Mouse (Mus musculus) forebrain, embryonic 15.5 days (tissue): ENCODE results near the gene Vmn1r157. TPM values are rescaled to one million over a fixed set of nuclear protein-coding genes. Genes with fewer than 3 reads are reported as not detected.
"Not testable (repeated sequence)": the region's sequence is repeated elsewhere in the genome, so short reads cannot be mapped to it uniquely, and the experiment has no call there.

Experiments
- ATAC-seq: fragments of 200-750 bp; cut with Nextera tagmentation; replicated peaks from 2 replicates; pipeline ENCODE4 v1.8.0; 2017; ENCODE audit warnings: mild to moderate bottlenecking, moderate TSS enrichment, moderate library complexity
- H3K27ac ChIP-seq: fragments of 300-500 bp; sonication (generic); replicated peaks from 2 replicates; pipeline ENCODE4 v1.5.1; 2015; ENCODE audit warnings: mild to moderate bottlenecking, inconsistent platforms
- H3K27me3 ChIP-seq: fragments of 300-500 bp; sonication (generic); 2 replicates; pipeline ENCODE4 v1.6.1; 2015; ENCODE audit warnings: inconsistent platforms
- H3K36me3 ChIP-seq: fragments of 300-500 bp; sonication (generic); 2 replicates; pipeline ENCODE4 v1.6.1; 2015; ENCODE audit warnings: mild to moderate bottlenecking, inconsistent platforms
- H3K4me1 ChIP-seq: fragments of 300-500 bp; sonication (generic); 2 replicates; pipeline ENCODE4 v1.6.1; 2015; ENCODE audit warnings: inconsistent platforms
- H3K4me2 ChIP-seq: fragments of 300-500 bp; sonication (generic); replicated peaks from 2 replicates; pipeline ENCODE4 v1.6.1; 2015; ENCODE audit warnings: mild to moderate bottlenecking, inconsistent platforms
- H3K4me3 ChIP-seq: fragments of 300-500 bp; sonication (generic); 2 replicates; pipeline ENCODE4 v1.5.1; 2015; ENCODE audit warnings: mild to moderate bottlenecking, inconsistent platforms
- H3K9ac ChIP-seq: fragments of 300-500 bp; sonication (generic); replicated peaks from 2 replicates; pipeline ENCODE4 v1.6.1; 2015; ENCODE audit warnings: mild to moderate bottlenecking, inconsistent platforms
- H3K9me3 ChIP-seq: fragments of 300-500 bp; sonication (generic); 2 replicates; pipeline ENCODE4 v1.6.1; 2016; ENCODE audit warnings: inconsistent platforms
- WGBS: fragments of 180-500 bp; shearing (Covaris S2); methylation state at CpG from one replicate; pipeline ENCODE4 v1.1.7; 2015; ENCODE audit warnings: mixed read lengths; 5-methylcytosine and 5-hydroxymethylcytosine counted together
- polyA plus RNA-seq: library from polyadenylated mRNA; unstranded; fragments of >200 nt; fragmentation: Nextera tagmentation; extraction: Ambion mirVana; gene quantifications from 2 replicates; pipeline ENCODE4 v1.2.1, GENCODE M21; 2015

Gene Vmn1r157
- polyA plus RNA-seq, result not detected in 2 replicates

DNA sequence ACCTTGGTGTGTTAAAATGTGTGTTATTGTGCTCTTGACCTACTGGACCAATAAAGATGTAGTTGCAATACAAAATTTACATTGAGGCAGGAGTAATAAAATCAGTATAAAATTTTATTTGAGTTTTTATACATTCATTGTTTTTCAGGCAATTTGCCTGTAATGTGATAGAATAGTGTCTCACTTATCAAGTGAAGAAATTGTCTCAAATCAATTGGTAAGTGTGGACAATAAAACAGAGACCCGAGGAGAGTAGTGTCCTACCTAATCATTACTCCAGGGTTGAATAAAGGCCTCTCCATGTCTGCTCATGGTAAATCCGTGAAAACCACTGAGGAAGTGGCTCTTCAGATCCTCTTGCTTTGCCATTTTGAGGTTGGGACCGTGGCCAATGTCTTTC is at the start of gene Vmn1r157:
Vmn1r157 (plus strand) TSS at position 301 of the 400 bp plus-strand sequence.
- H3K9me3 ChIP-seq, H3K27ac ChIP-seq, H3K4me2 ChIP-seq, ATAC-seq, H3K4me1 ChIP-seq, H3K36me3 ChIP-seq, H3K9ac ChIP-seq, H3K27me3 ChIP-seq, H3K4me3 ChIP-seq: not testable (repeated sequence)
- 33% methylated on average over 2 of the region's 3 CpGs for WGBS

DNA sequence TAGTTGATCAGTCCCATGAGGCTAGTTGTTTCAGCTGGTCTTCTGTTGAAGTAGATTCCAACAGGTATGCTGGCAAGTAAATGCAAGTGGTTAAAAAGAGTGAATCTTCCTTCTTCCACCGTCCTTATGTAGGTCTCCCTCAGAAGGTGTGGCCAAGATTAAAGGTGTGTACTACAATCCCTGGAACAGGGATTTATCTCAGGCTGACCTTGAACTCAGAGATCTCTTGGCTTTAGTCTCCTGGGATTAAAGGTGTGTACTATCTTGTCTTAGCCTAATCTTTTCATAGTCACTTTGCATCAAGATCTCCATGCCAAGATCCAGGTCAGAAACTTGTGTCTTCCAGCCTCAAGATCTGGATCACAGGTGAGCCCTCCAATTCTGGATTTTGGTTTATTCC is 41.9 kb upstream of the Vmn1r157 start, which contains the start of gene Gm4567:
Gm4567 (minus strand) TSS at position 101 of the 400 bp plus-strand sequence.
- not testable (repeated sequence) for H3K27me3 ChIP-seq, H3K4me1 ChIP-seq, H3K9me3 ChIP-seq, H3K27ac ChIP-seq, H3K9ac ChIP-seq, H3K4me3 ChIP-seq, ATAC-seq, H3K4me2 ChIP-seq, H3K36me3 ChIP-seq
- no CpG with 5 or more reads among the region's 1 CpGs for WGBS

DNA sequence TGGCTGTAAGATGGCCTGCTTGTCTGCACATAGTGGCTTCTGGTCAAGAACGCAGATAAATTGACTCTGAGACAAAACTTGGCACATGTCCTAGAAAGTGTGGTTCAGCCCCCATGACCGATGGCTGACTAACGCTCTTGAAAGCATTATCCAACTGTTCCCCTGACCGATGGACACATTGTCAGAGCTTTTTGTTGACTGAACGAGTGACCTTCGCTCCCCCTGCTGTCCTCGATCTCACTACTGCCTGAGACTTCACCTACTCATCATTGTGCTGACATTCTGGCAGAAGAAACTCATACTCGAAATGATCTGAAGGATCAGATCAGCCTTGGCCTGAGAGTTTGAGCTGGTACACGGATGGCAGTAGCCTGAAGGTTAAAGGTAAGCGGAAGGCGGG is 14.5 kb downstream of the Vmn1r157 start:
- not testable (repeated sequence) for H3K4me1 ChIP-seq, H3K27ac ChIP-seq, H3K36me3 ChIP-seq, H3K27me3 ChIP-seq, H3K9me3 ChIP-seq, H3K9ac ChIP-seq, ATAC-seq, H3K4me3 ChIP-seq, H3K4me2 ChIP-seq
- 93% methylated on average over 7 of the region's 11 CpGs for WGBS

DNA sequence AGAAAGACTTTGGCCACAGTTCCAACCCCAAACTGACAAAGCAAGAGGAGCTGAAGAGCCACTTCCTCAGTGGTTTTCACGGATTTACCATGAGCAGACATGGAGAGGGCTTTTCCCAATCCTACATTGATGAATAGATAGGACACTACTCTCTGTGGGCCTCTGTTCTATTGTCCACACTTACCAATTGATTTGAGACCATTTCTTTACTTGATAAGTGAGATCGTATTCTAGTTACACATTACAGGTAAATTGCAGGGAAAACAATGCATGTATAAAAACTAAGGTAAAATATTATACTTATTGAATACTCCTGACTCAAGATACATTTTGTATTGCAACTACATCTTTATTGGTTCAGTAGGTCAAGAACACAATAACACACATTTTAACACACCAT is 29.2 kb downstream of the Vmn1r157 start, which contains the start of gene Vmn1r158:
Vmn1r158 (minus strand) TSS at position 101 of the 400 bp plus-strand sequence.
- H3K9me3 ChIP-seq, result peaks cover 15% of the 10 kb centered on the region; the same call in 1 of the 2 replicates
- not testable (repeated sequence) for H3K27me3 ChIP-seq, H3K4me2 ChIP-seq, H3K9ac ChIP-seq, ATAC-seq, H3K36me3 ChIP-seq, H3K4me3 ChIP-seq, H3K27ac ChIP-seq, H3K4me1 ChIP-seq
- WGBS, result 55% methylated on average over 2 of the region's 2 CpGs

Other genes starting within 250 kb of the Vmn1r157 start
- not detected in 2 replicates for gene Vmn1r152, start 238.7 kb upstream of the Vmn1r157 start, polyA plus RNA-seq
- gene Gm8677, start 226.8 kb upstream of the Vmn1r157 start, polyA plus RNA-seq, result not detected in 2 replicates
- not detected in 2 replicates for gene Gm4201, start 196.4 kb upstream of the Vmn1r157 start, polyA plus RNA-seq
- gene Gm4565, start 173.6 kb upstream of the Vmn1r157 start, polyA plus RNA-seq, result not detected in 2 replicates
- gene Vmn1r155, start 103.7 kb upstream of the Vmn1r157 start, polyA plus RNA-seq, result not detected in 2 replicates
- not detected in 2 replicates for gene Gm8693, start 69.4 kb upstream of the Vmn1r157 start, polyA plus RNA-seq
- gene Gm4567, start 42.0 kb upstream of the Vmn1r157 start, polyA plus RNA-seq, result not detected in 2 replicates
- not detected in 2 replicates for gene Vmn1r158, start 29.1 kb downstream of the Vmn1r157 start, polyA plus RNA-seq
- gene Vmn1r159, start 81.9 kb downstream of the Vmn1r157 start, polyA plus RNA-seq, result not detected in 2 replicates
- not detected in 2 replicates for gene Vmn1r160, start 109.5 kb downstream of the Vmn1r157 start, polyA plus RNA-seq
- gene Gm4214, start 223.0 kb downstream of the Vmn1r157 start, polyA plus RNA-seq, result not detected in 2 replicates